Mouse (Mus musculus) lung, postnatal 0 days (tissue): Measurements from ENCODE around the gene Dgkk.
"Not testable (repeated sequence)": the region's sequence is repeated elsewhere in the genome, so short reads cannot be mapped to it uniquely, and the experiment has no call there.

ENCODE experiments used
- CTCF ChIP-seq: IDR thresholded peaks from 2 replicates; pipeline ENCODE4 v1.5.1; 2016; ENCODE audit warnings: antibody characterized with exemption, mild to moderate bottlenecking
- EP300 ChIP-seq: IDR thresholded peaks from 2 replicates; pipeline ENCODE4 v1.6.1; 2016; ENCODE audit warnings: antibody characterized with exemption, mild to moderate bottlenecking, control low read depth

GRCm38 (mm10) chrX:6983916-6984315 is 204.8 kb downstream of the Dgkk start:
- not testable (repeated sequence) for TF ChIP-seq CTCF, EP300
